In genomic region chr7:131881876-131882615, GRCm38 (mm10) we compare ENCODE assay signal across 9 mouse cellular contexts.
DNase-seq lines count a peak whose midpoint lies in the region; ATAC-seq and TF ChIP-seq lines count a peak whose summit lies in the region.
"Had no signal": no experiment of that assay in that cellular context is flagged by ENCODE, and none has a peak within 500 bp of the region (broad histone marks: within the 10 kb centered on the region; RNA-seq: fewer than 3 reads in every experiment).

No protein-coding gene starts in this region.

- 0 out of 2 replicates have a peak, but pooled peaks have one; percentile 25 for ATAC-seq in kidney, postnatal 0 days (replicated peaks; ENCODE audit: low FRiP score, low read depth)
- ATAC-seq in liver, embryonic 11.5 days (replicated peaks; ENCODE audit: low FRiP score) = no peak
- ATAC-seq in neural tube, embryonic 14.5 days (ENCODE audit: low read depth) = peak; percentile 56; the same call in 1 of the 2 replicates

- no peaks in the 10 kb centered on the region for H3K27me3 ChIP-seq in kidney, postnatal 0 days (ENCODE audit: insufficient read depth, low read length)
- no peaks in the 10 kb centered on the region for H3K27me3 ChIP-seq in liver, embryonic 11.5 days (replicated peaks; ENCODE audit: control insufficient read depth, insufficient read depth, low read length)
- peaks cover 9% of the 10 kb centered on the region; the same call in 1 of the 2 replicates for H3K27me3 ChIP-seq in neural tube, embryonic 14.5 days (ENCODE audit: control insufficient read depth, insufficient read depth, low read length)
- H3K27me3 ChIP-seq in thymus, adult 2 months (ENCODE audit: control insufficient read depth, insufficient read depth, low read length) = no peaks in the 10 kb centered on the region

- DNase-seq in 3134 (ENCODE audit: extremely low read depth, insufficient read length, low spot score) (peak; percentile 5), NIH3T3 (ENCODE audit: low read depth) (peak; percentile 67)
- DNase-seq in cerebellum, adult 9-10 months = peak; percentile 46
- peak; percentile 29 to 82 for DNase-seq in frontal cortex, postnatal 14 days (ENCODE audit: low spot score in 2 of 2)
- DNase-seq in kidney, postnatal 0 days (ENCODE audit: low spot score) = peak; percentile 71
- peak; percentile 76 for DNase-seq in liver, embryonic 11.5 days (ENCODE audit: low spot score)
- peak; percentile 69 for DNase-seq in thymus, adult 2 months

- H3K9ac ChIP-seq in kidney, postnatal 0 days (ENCODE audit: low read depth, low read length) = no peak overlapping the region
- no peak overlapping the region for H3K9ac ChIP-seq in liver, embryonic 11.5 days (ENCODE audit: low read depth, low read length)
- H3K9ac ChIP-seq in neural tube, embryonic 14.5 days (replicated peaks; ENCODE audit: low read depth, low read length) = no peak overlapping the region
- H3K9ac ChIP-seq: heart, embryonic 13.5 days had no signal

- no peaks in the 10 kb centered on the region for H3K36me3 ChIP-seq in kidney, postnatal 0 days (ENCODE audit: insufficient read depth, low read length)
- H3K36me3 ChIP-seq in liver, embryonic 11.5 days (ENCODE audit: control insufficient read depth, insufficient read depth, low read length) = no peaks in the 10 kb centered on the region
- H3K36me3 ChIP-seq in neural tube, embryonic 14.5 days (ENCODE audit: control insufficient read depth, insufficient read depth, low read length) = no peaks in the 10 kb centered on the region
- H3K36me3 ChIP-seq in thymus, adult 2 months (ENCODE audit: control insufficient read depth, insufficient read depth, low read length) = no peaks in the 10 kb centered on the region
- H3K36me3 ChIP-seq: heart, embryonic 13.5 days had no signal

- H3K4me1 ChIP-seq in kidney, postnatal 0 days (replicated peaks; ENCODE audit: insufficient read depth, low read length) = no peaks in the 10 kb centered on the region
- no peaks in the 10 kb centered on the region for H3K4me1 ChIP-seq in liver, embryonic 11.5 days (replicated peaks; ENCODE audit: control insufficient read depth, insufficient read depth, low read length)
- H3K4me1 ChIP-seq in neural tube, embryonic 14.5 days (ENCODE audit: control insufficient read depth, insufficient read depth, low read length) = no peaks in the 10 kb centered on the region
- H3K4me1 ChIP-seq in thymus, adult 2 months (replicated peaks; ENCODE audit: control insufficient read depth, insufficient read depth, low read length) = no peaks in the 10 kb centered on the region
- H3K4me1 ChIP-seq: heart, embryonic 13.5 days had no signal

- H3K4me2 ChIP-seq in kidney, postnatal 0 days (ENCODE audit: low read length) = no peak overlapping the region
- no peak overlapping the region for H3K4me2 ChIP-seq in liver, embryonic 11.5 days
- H3K4me2 ChIP-seq in neural tube, embryonic 14.5 days (ENCODE audit: low read depth, low read length) = no peak overlapping the region
- H3K4me2 ChIP-seq: heart, embryonic 13.5 days had no signal

- H3K9me3 ChIP-seq in kidney, postnatal 0 days (replicated peaks; ENCODE audit: low read length) = no peaks in the 10 kb centered on the region
- H3K9me3 ChIP-seq in liver, embryonic 11.5 days (ENCODE audit: control insufficient read depth, low read length) = no peaks in the 10 kb centered on the region
- no peaks in the 10 kb centered on the region for H3K9me3 ChIP-seq in neural tube, embryonic 14.5 days (ENCODE audit: control insufficient read depth, low read length)
- H3K9me3 ChIP-seq: heart, embryonic 13.5 days had no signal

- no peak overlapping the region for H3K4me3 ChIP-seq in kidney, postnatal 0 days (replicated peaks; ENCODE audit: low read depth, low read length)
- no peak overlapping the region for H3K4me3 ChIP-seq in liver, embryonic 11.5 days (ENCODE audit: low read depth, low read length)
- no peak overlapping the region for H3K4me3 ChIP-seq in neural tube, embryonic 14.5 days (ENCODE audit: low read depth, low read length)
- H3K4me3 ChIP-seq in thymus, adult 2 months (ENCODE audit: control insufficient read depth, insufficient read depth, low read length) = no peak overlapping the region
- H3K4me3 ChIP-seq: heart, embryonic 13.5 days had no signal

- TF ChIP-seq POLR2A in thymus, adult 2 months (IDR thresholded peaks at IDR 0.05; ENCODE audit: control insufficient read depth, extremely low read depth, insufficient read depth, low read length, poor library complexity) = no peak

- no peak overlapping the region for H3K27ac ChIP-seq in kidney, postnatal 0 days
- no peak overlapping the region for H3K27ac ChIP-seq in liver, embryonic 11.5 days (ENCODE audit: low read depth, low read length)
- no peak overlapping the region for H3K27ac ChIP-seq in neural tube, embryonic 14.5 days (ENCODE audit: low read depth, low read length)
- no peak overlapping the region for H3K27ac ChIP-seq in thymus, adult 2 months (ENCODE audit: control insufficient read depth, insufficient read depth, low read length)
- H3K27ac ChIP-seq: heart, embryonic 13.5 days had no signal

- peak; percentile 99 for TF ChIP-seq CTCF in kidney, postnatal 0 days (IDR thresholded peaks at IDR 0.05; ENCODE audit: low read depth)
- peak; percentile 75; the same call in 1 of the 2 replicates for TF ChIP-seq CTCF in thymus, adult 2 months (IDR thresholded peaks at IDR 0.05; ENCODE audit: borderline replicate concordance, control insufficient read depth, extremely low read depth, insufficient read depth, low read length, poor library complexity)

- WGBS in kidney, postnatal 0 days = 60% methylated on average over 5 of the region's 5 CpGs
- 61% methylated on average over 5 of the region's 5 CpGs for WGBS in liver, embryonic 11.5 days
- WGBS in neural tube, embryonic 14.5 days = 61% methylated on average over 5 of the region's 5 CpGs
- 65% methylated on average over 5 of the region's 5 CpGs for WGBS in thymus, adult 2 months

Comparison
In these comparisons a context has a peak if more than half of its experiments do, and no peak if none do; other contexts are left out.
1. DNase-seq: peak in every context shown above with its lines; median percentile 76 in liver, embryonic 11.5 days; 71 in kidney, postnatal 0 days; 69 in thymus, adult 2 months; 67 in NIH3T3; 56 in frontal cortex, postnatal 14 days; 46 in cerebellum, adult 9-10 months; 5 in 3134.